Mouse (Mus musculus) lung, embryonic 14.5 days (tissue): Measurements from ENCODE around the gene Cpsf4. TPM values are rescaled to one million over a fixed set of nuclear protein-coding genes. Genes with fewer than 3 reads are reported as not detected.

Source experiments
- ATAC-seq: fragments of 200-750 bp; cut with Nextera tagmentation; 2 replicates; pipeline ENCODE4 v1.8.0; 2017; ENCODE audit warnings: mild to moderate bottlenecking, moderate TSS enrichment, moderate library complexity; ENCODE audit not compliant: insufficient read depth
- DNase-seq: peaks from one replicate; pipeline ENCODE4 v3.0.0-alpha.2; 2015
- H3K27ac ChIP-seq: fragments of 300-500 bp; sonication (generic); 2 replicates; pipeline ENCODE4 v1.5.1; 2014; ENCODE audit warnings: low read depth, mild to moderate bottlenecking, moderate library complexity
- H3K27me3 ChIP-seq: fragments of 300-500 bp; sonication (generic); 2 replicates; pipeline ENCODE4 v1.6.1; 2014; ENCODE audit warnings: low read length, control low read depth; ENCODE audit not compliant: insufficient read depth
- H3K36me3 ChIP-seq: fragments of 300-500 bp; sonication (generic); 2 replicates; pipeline ENCODE4 v1.6.1; 2014; ENCODE audit warnings: control low read depth; ENCODE audit not compliant: insufficient read depth
- H3K4me1 ChIP-seq: fragments of 300-500 bp; sonication (generic); 2 replicates; pipeline ENCODE4 v1.6.1; 2014; ENCODE audit warnings: antibody characterized with exemption, control low read depth; ENCODE audit not compliant: insufficient read depth
- H3K4me2 ChIP-seq: fragments of 300-500 bp; sonication (generic); 2 replicates; pipeline ENCODE4 v1.6.1; 2014; ENCODE audit warnings: mild to moderate bottlenecking
- H3K4me3 ChIP-seq: fragments of 300-500 bp; sonication (generic); 2 replicates; pipeline ENCODE4 v1.5.1; 2014; ENCODE audit warnings: low read depth, low read length
- H3K9ac ChIP-seq: fragments of 300-500 bp; sonication (generic); 2 replicates; pipeline ENCODE4 v1.6.1; 2014
- H3K9me3 ChIP-seq: fragments of 300-500 bp; sonication (generic); 2 replicates; pipeline ENCODE4 v1.6.1; 2016; ENCODE audit warnings: low read depth, low read length, control low read depth
- CTCF ChIP-seq: IDR thresholded peaks from 2 replicates; pipeline ENCODE4 v1.5.1; 2016; ENCODE audit warnings: antibody characterized with exemption, low read depth
- WGBS: fragments of 180-500 bp; shearing (Covaris S2); extraction: QIAGEN DNeasy Blood & Tissue Kit; methylation state at CpG from one replicate; pipeline ENCODE4 v1.1.7; 2014; 5-methylcytosine and 5-hydroxymethylcytosine counted together
- polyA plus RNA-seq: library from polyadenylated mRNA; unstranded; fragments of >200 nt; fragmentation: Nextera tagmentation; extraction: Ambion mirVana; gene quantifications from 2 replicates; pipeline ENCODE4 v1.2.1, GENCODE M21; 2014

Gene Cpsf4
- polyA plus RNA-seq, 1 experiment from 2014 or later: 42.3 TPM

GRCm38 (mm10) chr5:145178461-145178980, 11.5 kb downstream of the Cpsf4 start:
- no peak for ATAC-seq
- Histone ChIP-seq H3K27me3 (no peaks in the 10 kb centered on the region), H3K9ac (no peak overlapping the region), H3K4me2 (no peak overlapping the region), H3K9me3 (no peaks in the 10 kb centered on the region), H3K27ac (no peak overlapping the region), H3K4me1 (no peaks in the 10 kb centered on the region), H3K36me3 (peaks cover 99% of the 10 kb centered on the region), H3K4me3 (no peak overlapping the region)
- 84% methylated on average over 18 of the region's 18 CpGs for WGBS
- DNase-seq: no peak
- TF ChIP-seq CTCF: no peak

- Histone ChIP-seq H3K36me3 (peaks cover 75% of the 10 kb centered on the region), H3K9ac (no peak overlapping the region), H3K9me3 (no peaks in the 10 kb centered on the region), H3K27ac (no peak overlapping the region), H3K4me1 (no peaks in the 10 kb centered on the region; the same call in 1 of the 2 replicates), H3K4me2 (no peak overlapping the region), H3K4me3 (no peak overlapping the region), H3K27me3 (no peaks in the 10 kb centered on the region)
- no peak for ATAC-seq
- TF ChIP-seq CTCF: no peak
- DNase-seq: no peak
- WGBS: 93% methylated on average over 2 of the region's 2 CpGs
Measured at GRCm38 (mm10) chr5:145185244-145185643, 18.2 kb downstream of the Cpsf4 start.

DNA sequence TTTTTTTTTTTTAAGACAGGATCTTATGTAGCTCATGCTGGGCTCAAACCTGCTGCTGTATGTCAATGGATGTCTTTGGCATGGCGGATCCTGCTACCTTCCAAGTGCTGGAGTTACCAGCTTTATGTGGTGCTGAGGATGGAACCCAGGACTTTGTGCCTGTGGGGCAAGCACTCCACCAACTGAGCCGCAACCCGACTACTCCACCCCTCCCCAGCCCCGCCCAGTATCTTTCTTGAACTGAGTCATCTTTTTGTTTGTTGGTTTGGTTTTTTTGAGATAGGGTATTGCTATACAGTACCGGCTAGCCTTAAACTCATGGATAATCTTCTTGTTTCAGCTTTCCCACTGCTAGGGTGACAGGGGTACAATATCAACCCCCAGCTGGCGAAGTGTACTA, 22.4 kb downstream of the Cpsf4 start:
- no peak for ATAC-seq
- 93% methylated on average over 6 of the region's 6 CpGs for WGBS
- H3K27me3 ChIP-seq: no peaks in the 10 kb centered on the region
- no peak overlapping the region for H3K4me3 ChIP-seq
- peak overlapping the region; percentile 96 for H3K4me2 ChIP-seq
- H3K27ac ChIP-seq: no peak overlapping the region
- DNase-seq: no peak
- peaks cover 38% of the 10 kb centered on the region for H3K36me3 ChIP-seq
- H3K9ac ChIP-seq: no peak overlapping the region
- TF ChIP-seq CTCF: no peak
- H3K9me3 ChIP-seq: no peaks in the 10 kb centered on the region
- H3K4me1 ChIP-seq: peaks cover 2% of the 10 kb centered on the region; the same call in 1 of the 2 replicates

GRCm38 (mm10) chr5:145190373-145190772, 23.4 kb downstream of the Cpsf4 start:
- Histone ChIP-seq H3K4me3 (peak overlapping the region; percentile 90), H3K27ac (peak overlapping the region; percentile 92; the same call in 1 of the 2 replicates), H3K36me3 (peaks cover 40% of the 10 kb centered on the region), H3K4me2 (peak overlapping the region; percentile 96), H3K9ac (peak overlapping the region; percentile 96), H3K4me1 (peaks cover 2% of the 10 kb centered on the region; the same call in 1 of the 2 replicates), H3K9me3 (no peaks in the 10 kb centered on the region), H3K27me3 (no peaks in the 10 kb centered on the region)
- 34% methylated on average over 5 of the region's 5 CpGs for WGBS
- no peak for TF ChIP-seq CTCF
- 0 out of 2 replicates have a peak, but pooled peaks have one; percentile 3 for ATAC-seq
- DNase-seq: no peak

DNA sequence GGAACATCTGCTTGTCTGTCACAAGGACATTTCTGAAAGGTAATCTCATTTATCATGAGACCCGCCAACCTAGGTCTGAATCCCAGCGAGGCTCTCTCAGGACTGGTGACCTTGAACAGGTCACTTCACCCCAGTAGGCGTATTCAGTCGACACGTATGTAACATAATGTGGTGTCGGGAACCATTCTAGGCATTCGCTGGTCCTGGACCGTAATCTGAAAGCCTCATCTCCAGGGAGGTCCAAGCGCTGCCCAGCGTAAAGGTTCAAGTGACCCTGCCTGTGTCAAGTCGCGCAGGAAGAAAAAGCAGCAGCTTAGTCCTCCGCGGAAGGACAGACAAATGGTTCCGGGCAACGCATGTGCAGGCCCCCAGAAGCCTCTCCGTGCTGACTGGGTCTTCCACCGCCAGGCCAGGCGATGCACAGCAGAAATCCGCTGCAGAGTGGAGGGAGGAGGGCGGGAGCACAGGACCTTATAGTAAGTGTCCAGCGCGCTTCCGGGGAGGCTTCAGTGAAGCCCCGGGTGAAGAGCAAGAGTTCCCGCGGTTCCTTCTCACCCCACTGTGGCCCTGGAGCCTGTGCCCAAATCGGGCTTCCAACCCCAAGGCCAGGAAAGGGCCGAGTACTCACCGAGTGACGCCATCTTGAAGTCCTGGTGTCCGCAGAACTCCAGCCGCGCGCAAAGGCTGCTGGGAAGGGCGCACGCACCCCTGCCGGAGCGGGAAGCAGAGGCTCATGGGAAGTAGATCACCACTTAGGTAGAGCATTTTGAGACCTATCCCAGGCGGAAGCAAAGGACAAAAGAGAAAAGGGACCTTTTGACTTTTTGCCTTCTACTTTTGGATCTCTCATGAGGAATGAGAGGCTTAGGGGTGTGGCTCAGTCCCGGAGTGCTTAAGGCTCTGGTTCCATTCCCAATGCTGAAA, 24.1 kb downstream of the Cpsf4 start:
- Histone ChIP-seq H3K4me3 (peak overlapping the region; percentile 90), H3K4me1 (peaks cover 2% of the 10 kb centered on the region; the same call in 1 of the 2 replicates), H3K9ac (peak overlapping the region; percentile 96), H3K9me3 (no peaks in the 10 kb centered on the region), H3K4me2 (peak overlapping the region; percentile 96), H3K27ac (peak overlapping the region; percentile 92), H3K36me3 (peaks cover 39% of the 10 kb centered on the region), H3K27me3 (no peaks in the 10 kb centered on the region)
- under 1% methylated on average over 41 of the region's 41 CpGs for WGBS
- ATAC-seq (peak; percentile 88), DNase-seq (peak; percentile 94)
- no peak for TF ChIP-seq CTCF

DNA sequence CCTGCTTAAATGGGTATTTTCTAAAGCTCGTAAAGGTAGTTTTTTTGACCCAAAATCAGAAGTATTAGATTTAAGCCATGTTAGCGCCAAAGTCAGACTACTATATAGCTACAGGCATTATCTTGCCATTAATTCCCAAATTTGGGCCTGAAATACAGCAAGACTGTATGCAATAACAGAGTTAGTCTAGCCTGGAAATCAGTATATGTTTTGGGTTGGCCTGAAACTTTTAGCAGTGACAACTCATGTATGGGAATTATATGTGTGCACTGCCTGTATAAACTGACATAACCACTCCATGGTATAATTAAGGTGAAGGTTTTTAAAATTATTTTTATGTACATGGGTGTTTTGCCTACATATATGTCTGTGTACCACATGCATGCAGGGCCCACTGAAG, 24.9 kb downstream of the Cpsf4 start, which contains the start of gene Atp5j2:
Gene Atp5j2, minus strand, starts transcription at position 101 of the 400 bp plus-strand sequence.
- DNase-seq (no peak), ATAC-seq (no peak)
- H3K4me2 ChIP-seq: peak within 1 kb of the TSS; percentile 96
- WGBS: 83% methylated on average over 2 of the region's 2 CpGs
- H3K27me3 ChIP-seq: no peaks in the 10 kb centered on the region
- H3K27ac ChIP-seq: peak within 1 kb of the TSS; percentile 92
- no peak for TF ChIP-seq CTCF
- H3K9ac ChIP-seq: peak within 1 kb of the TSS; percentile 96
- H3K4me1 ChIP-seq: peaks cover 2% of the 10 kb centered on the region; the same call in 1 of the 2 replicates
- H3K36me3 ChIP-seq: peaks cover 33% of the 10 kb centered on the region
- H3K9me3 ChIP-seq: no peaks in the 10 kb centered on the region
- peak within 1 kb of the TSS; percentile 90 for H3K4me3 ChIP-seq

- Histone ChIP-seq H3K9me3 (no peaks in the 10 kb centered on the region), H3K4me2 (peak overlapping the region; percentile 92), H3K27ac (no peak overlapping the region), H3K4me3 (peak overlapping the region; percentile 74; the same call in 1 of the 2 replicates), H3K36me3 (peaks cover 12% of the 10 kb centered on the region), H3K27me3 (no peaks in the 10 kb centered on the region), H3K4me1 (no peaks in the 10 kb centered on the region), H3K9ac (no peak overlapping the region)
- no peak for DNase-seq
- ATAC-seq: no peak
- WGBS: 76% methylated on average over 7 of the region's 7 CpGs
- TF ChIP-seq CTCF: no peak
Measured at GRCm38 (mm10) chr5:145200387-145200786, 33.4 kb downstream of the Cpsf4 start.
